Mouse (Mus musculus): ENCODE data around the gene Large2. TPM values are rescaled to one million over a fixed set of nuclear protein-coding genes. Genes with fewer than 3 reads are reported as not detected.

Large2 gene
- total RNA-seq, 4 experiments from 2014 or later, result 0.75 TPM; not detected in 3

GRCm38 (mm10) chr2:92371971-92372690, 2.5 kb downstream of the Large2 start:
- no peak for DNase-seq (ENCODE audit: low spot score)

- DNase-seq (ENCODE audit: low spot score), result no peak
These were observed 3.6 kb downstream of the Large2 start for GRCm38 (mm10) chr2:92370821-92371805.

- no peak for DNase-seq (ENCODE audit: low spot score)
These were observed 4.3 kb downstream of the Large2 start for GRCm38 (mm10) chr2:92370375-92370774.

- no peak for DNase-seq (ENCODE audit: low spot score)
These were observed 7.2 kb downstream of the Large2 start for GRCm38 (mm10) chr2:92367383-92368029.

- no peak for DNase-seq (ENCODE audit: low spot score)
These were observed 9.1 kb downstream of the Large2 start for GRCm38 (mm10) chr2:92365568-92365967.

GRCm38 (mm10) chr2:92364086-92364485, 10.6 kb downstream of the Large2 start:
- no peak for DNase-seq (ENCODE audit: low spot score)

GRCm38 (mm10) chr2:92362571-92363228, 12.0 kb downstream of the Large2 start:
- DNase-seq (ENCODE audit: low spot score), result no peak

GRCm38 (mm10) chr2:92361795-92362194, 12.9 kb downstream of the Large2 start:
- no peak for DNase-seq (ENCODE audit: low spot score)

- no peak for DNase-seq (ENCODE audit: low spot score)
These were observed 13.8 kb downstream of the Large2 start for GRCm38 (mm10) chr2:92360893-92361292.

- no peak for DNase-seq (ENCODE audit: low spot score)
These were observed 14.4 kb downstream of the Large2 start for GRCm38 (mm10) chr2:92360186-92360823.

- DNase-seq (ENCODE audit: low spot score), result no peak
These were observed 15.4 kb downstream of the Large2 start for GRCm38 (mm10) chr2:92359301-92359700.

GRCm38 (mm10) chr2:92354224-92354623, 20.4 kb downstream of the Large2 start:
- DNase-seq (ENCODE audit: low spot score), result peak; percentile 30

- no peak for DNase-seq (ENCODE audit: low spot score)
These were observed 21.3 kb downstream of the Large2 start for GRCm38 (mm10) chr2:92353402-92353801.

- DNase-seq (ENCODE audit: low spot score), result no peak
These were observed 24.0 kb downstream of the Large2 start for GRCm38 (mm10) chr2:92350686-92351085.

- DNase-seq (ENCODE audit: low spot score), result no peak
These were observed 24.9 kb downstream of the Large2 start for GRCm38 (mm10) chr2:92349589-92350425.

- DNase-seq (ENCODE audit: low spot score), result no peak
These were observed 27.5 kb downstream of the Large2 start for GRCm38 (mm10) chr2:92347191-92347590.

- DNase-seq (ENCODE audit: low spot score), result no peak
These were observed 32.3 kb downstream of the Large2 start for GRCm38 (mm10) chr2:92342418-92342817.

GRCm38 (mm10) chr2:92331871-92332270, 42.8 kb downstream of the Large2 start:
- DNase-seq (ENCODE audit: low spot score), result no peak

- no peak for DNase-seq (ENCODE audit: low spot score)
These were observed 43.3 kb downstream of the Large2 start for GRCm38 (mm10) chr2:92331410-92331809.

- DNase-seq (ENCODE audit: low spot score), result peak; percentile 39
These were observed 43.8 kb downstream of the Large2 start for GRCm38 (mm10) chr2:92330840-92331239.
